Mouse (Mus musculus): ENCODE measurements at regions not wholly inside any gene's neighbourhood (a gene's known extent, or its start where the extent isn't known, plus 50 kb on each side); places are given as distances from the start of the nearest gene placed in this dataset.

DNA sequence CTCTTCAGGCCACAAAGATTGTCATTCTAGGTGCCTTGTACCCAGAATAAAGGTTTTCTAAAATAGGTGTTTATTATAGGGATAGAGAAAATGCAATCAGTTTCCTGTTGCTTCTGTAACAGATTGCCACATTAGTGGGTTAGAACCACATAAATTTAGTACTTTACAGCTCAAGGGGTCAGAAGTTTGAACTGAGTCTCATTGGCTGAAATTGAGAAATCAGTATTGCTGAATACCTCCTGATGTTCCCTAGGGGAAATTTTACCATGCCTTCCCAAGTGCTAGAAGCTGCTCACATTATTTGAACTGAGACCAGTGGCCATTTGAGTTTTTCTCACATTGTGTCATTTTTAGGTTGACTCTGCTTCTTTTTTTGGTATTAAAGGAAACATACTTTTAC lies 160.2 kb downstream of the Calcrl start:
- DNase-seq (ENCODE audit: low read depth, low spot score), result no peak

DNA sequence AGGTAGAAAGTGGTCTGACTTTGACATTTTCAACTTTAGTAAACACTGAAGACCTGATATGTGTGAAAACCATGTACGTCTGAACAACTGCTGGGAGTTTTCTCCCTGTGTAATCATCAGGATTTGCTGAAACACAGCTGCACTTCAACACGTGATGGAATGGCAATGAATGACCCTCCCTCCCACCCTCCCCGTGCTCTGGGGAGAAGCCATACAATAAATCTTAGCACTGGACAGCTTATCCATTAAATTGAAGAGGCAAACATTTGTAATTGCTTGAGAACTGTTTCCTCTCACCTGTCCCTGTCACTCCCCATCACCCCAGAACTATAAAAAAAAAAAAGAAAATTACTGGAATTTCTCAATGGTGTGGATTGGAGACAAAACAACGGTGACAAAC lies 159.1 kb downstream of the Calcrl start:
- no peak for DNase-seq (ENCODE audit: low read depth, low spot score)

- no peak for DNase-seq (ENCODE audit: low read depth, low spot score)
Measured at GRCm38 (mm10) chr2:84266883-84267554, 158.2 kb downstream of the Calcrl start.

DNA sequence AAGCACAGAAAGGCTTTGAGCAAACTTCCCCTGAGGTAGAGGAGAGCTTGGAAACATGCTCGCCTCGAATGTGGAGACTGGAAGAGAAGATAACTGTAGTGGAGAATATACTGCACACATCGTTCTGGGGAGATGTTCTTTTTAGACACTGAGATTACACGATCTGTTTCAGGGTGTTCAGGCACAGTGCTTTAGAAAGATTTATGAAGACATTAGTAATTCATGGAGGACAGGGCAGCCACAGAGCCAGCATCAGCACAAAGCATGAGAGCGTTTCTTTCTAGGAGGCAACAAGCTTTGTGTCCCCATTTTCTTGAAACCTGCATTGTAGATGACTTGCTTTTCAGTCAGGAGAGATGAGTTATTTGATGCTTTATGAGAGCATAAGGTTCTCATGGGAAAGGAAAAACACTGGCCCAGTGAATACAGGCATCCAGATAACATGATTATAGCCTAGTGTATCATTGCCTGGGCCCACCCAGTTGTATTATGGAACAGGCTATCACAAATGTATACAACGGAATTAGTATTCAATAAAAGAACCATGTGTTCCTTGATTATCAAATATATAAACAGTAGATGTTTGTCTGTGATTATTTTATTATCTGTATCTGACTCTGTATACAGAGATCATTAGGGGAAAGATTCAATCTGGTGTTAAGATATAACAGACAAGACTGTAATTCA lies 151.0 kb downstream of the Calcrl start:
- no peak for DNase-seq (ENCODE audit: low read depth, low spot score)

- no peak for DNase-seq (ENCODE audit: low read depth, low spot score)
Measured at GRCm38 (mm10) chr2:84277181-84277580, 148.0 kb downstream of the Calcrl start.
